Mouse (Mus musculus) stomach, embryonic 14.5 days (tissue): Measurements from ENCODE around the gene Cgnl1. TPM values are rescaled to one million over a fixed set of nuclear protein-coding genes. Genes with fewer than 3 reads are reported as not detected.

Experiments
- ATAC-seq: fragments of 200-750 bp; cut with Nextera tagmentation; 2 replicates; pipeline ENCODE4 v1.8.0; 2017; ENCODE audit warnings: low read depth, moderate TSS enrichment; ENCODE audit not compliant: insufficient number of reproducible peaks, insufficient read depth, low FRiP score
- H3K27ac ChIP-seq: fragments of 300-500 bp; sonication (generic); 2 replicates; pipeline ENCODE4 v1.5.1; 2014; ENCODE audit warnings: mild to moderate bottlenecking, low read length, moderate library complexity, mixed read lengths
- H3K27me3 ChIP-seq: fragments of 300-500 bp; sonication (generic); 2 replicates; pipeline ENCODE4 v1.6.1; 2014; ENCODE audit warnings: low read length, control low read depth, mixed read lengths; ENCODE audit not compliant: control insufficient read depth, insufficient read depth
- H3K36me3 ChIP-seq: fragments of 300-500 bp; sonication (generic); 2 replicates; pipeline ENCODE4 v1.6.1; 2014; ENCODE audit warnings: mild to moderate bottlenecking, control low read depth, low read length, moderate library complexity, mixed read lengths; ENCODE audit not compliant: control insufficient read depth, insufficient read depth
- H3K4me1 ChIP-seq: fragments of 300-500 bp; sonication (generic); 2 replicates; pipeline ENCODE4 v1.6.1; 2014; ENCODE audit warnings: low read length, control low read depth, mixed read lengths; ENCODE audit not compliant: control insufficient read depth, insufficient read depth
- H3K4me2 ChIP-seq: fragments of 300-500 bp; sonication (generic); replicated peaks from 2 replicates; pipeline ENCODE4 v1.6.1; 2014; ENCODE audit warnings: low read depth, low read length, control low read depth
- H3K4me3 ChIP-seq: fragments of 300-500 bp; sonication (generic); 2 replicates; pipeline ENCODE4 v1.5.1; 2014; ENCODE audit warnings: low read depth, low read length, control low read depth
- H3K9ac ChIP-seq: fragments of 300-500 bp; sonication (generic); replicated peaks from 2 replicates; pipeline ENCODE4 v1.6.1; 2014; ENCODE audit warnings: low read depth, mild to moderate bottlenecking, control low read depth, low read length, moderate library complexity, mixed read lengths
- H3K9me3 ChIP-seq: fragments of 300-500 bp; sonication (generic); 2 replicates; pipeline ENCODE4 v1.6.1; 2016; ENCODE audit warnings: low read depth, low read length, control low read depth; ENCODE audit not compliant: control insufficient read depth
- WGBS: fragments of 180-500 bp; shearing (Covaris S2); extraction: QIAGEN DNeasy Blood & Tissue Kit; methylation state at CpG from one replicate; pipeline ENCODE4 v1.1.7; 2014; 5-methylcytosine and 5-hydroxymethylcytosine counted together
- polyA plus RNA-seq: library from polyadenylated mRNA; unstranded; fragments of >200 nt; fragmentation: Nextera tagmentation; extraction: Ambion mirVana; gene quantifications from 2 replicates; pipeline ENCODE4 v1.2.1, GENCODE M21; 2014

The Cgnl1 gene
- polyA plus RNA-seq, 1 experiment from 2014 or later: 11.8 TPM

- Histone ChIP-seq H3K4me3 (no peak overlapping the region), H3K9me3 (no peaks in the 10 kb centered on the region), H3K36me3 (no peaks in the 10 kb centered on the region), H3K27me3 (no peaks in the 10 kb centered on the region), H3K4me1 (peaks cover 23% of the 10 kb centered on the region), H3K27ac (no peak overlapping the region), H3K9ac (no peak overlapping the region), H3K4me2 (no peak overlapping the region)
- no peak for ATAC-seq
- WGBS: 59% methylated on average over 2 of the region's 2 CpGs
Measured at GRCm38 (mm10) chr9:71753117-71753516, 18.3 kb downstream of the Cgnl1 start.

- no peaks in the 10 kb centered on the region for H3K9me3 ChIP-seq
- H3K27ac ChIP-seq: no peak overlapping the region
- no peaks in the 10 kb centered on the region for H3K36me3 ChIP-seq
- no peaks in the 10 kb centered on the region for H3K27me3 ChIP-seq
- H3K4me2 ChIP-seq: no peak overlapping the region
- no peak overlapping the region for H3K9ac ChIP-seq
- 0 out of 2 replicates have a peak, but pooled peaks have one; percentile 14 for ATAC-seq
- no peak overlapping the region for H3K4me3 ChIP-seq
- peaks cover 18% of the 10 kb centered on the region; the same call in 1 of the 2 replicates for H3K4me1 ChIP-seq
- WGBS: 15% methylated on average over 4 of the region's 4 CpGs
Measured at GRCm38 (mm10) chr9:71750015-71750672, 21.3 kb downstream of the Cgnl1 start.

GRCm38 (mm10) chr9:71746405-71746804 lies 25.0 kb downstream of the Cgnl1 start:
- Histone ChIP-seq H3K4me3 (no peak overlapping the region), H3K4me2 (no peak overlapping the region), H3K27me3 (no peaks in the 10 kb centered on the region), H3K36me3 (no peaks in the 10 kb centered on the region), H3K4me1 (0 out of 2 replicates have a peak, but pooled peaks cover 8% of the 10 kb centered on the region), H3K9me3 (no peaks in the 10 kb centered on the region), H3K9ac (no peak overlapping the region), H3K27ac (no peak overlapping the region)
- 49% methylated on average over 4 of the region's 4 CpGs for WGBS
- ATAC-seq: no peak

GRCm38 (mm10) chr9:71738081-71738930 lies 33.1 kb downstream of the Cgnl1 start:
- H3K27me3 ChIP-seq: no peaks in the 10 kb centered on the region
- no peak overlapping the region for H3K4me2 ChIP-seq
- H3K9me3 ChIP-seq: no peaks in the 10 kb centered on the region
- H3K9ac ChIP-seq: no peak overlapping the region
- H3K4me3 ChIP-seq: no peak overlapping the region
- H3K4me1 ChIP-seq: peaks cover 8% of the 10 kb centered on the region; the same call in 1 of the 2 replicates
- no peak for ATAC-seq
- H3K36me3 ChIP-seq: no peaks in the 10 kb centered on the region
- WGBS: 52% methylated on average over 12 of the region's 12 CpGs
- no peak overlapping the region for H3K27ac ChIP-seq

- no peak overlapping the region for H3K9ac ChIP-seq
- H3K4me1 ChIP-seq: peaks cover 8% of the 10 kb centered on the region; the same call in 1 of the 2 replicates
- no peaks in the 10 kb centered on the region for H3K9me3 ChIP-seq
- no peak overlapping the region for H3K4me2 ChIP-seq
- WGBS: 39% methylated on average over 3 of the region's 3 CpGs
- no peak overlapping the region for H3K4me3 ChIP-seq
- H3K27me3 ChIP-seq: no peaks in the 10 kb centered on the region
- no peaks in the 10 kb centered on the region for H3K36me3 ChIP-seq
- ATAC-seq: no peak
- H3K27ac ChIP-seq: no peak overlapping the region
Measured at GRCm38 (mm10) chr9:71737257-71738023, 34.0 kb downstream of the Cgnl1 start.

- ATAC-seq: no peak
- no peak overlapping the region for H3K4me2 ChIP-seq
- no peaks in the 10 kb centered on the region for H3K36me3 ChIP-seq
- H3K4me3 ChIP-seq: no peak overlapping the region
- 88% methylated on average over 7 of the region's 7 CpGs for WGBS
- H3K27me3 ChIP-seq: no peaks in the 10 kb centered on the region
- no peaks in the 10 kb centered on the region for H3K9me3 ChIP-seq
- H3K4me1 ChIP-seq: peaks cover 8% of the 10 kb centered on the region; the same call in 1 of the 2 replicates
- H3K27ac ChIP-seq: no peak overlapping the region
- no peak overlapping the region for H3K9ac ChIP-seq
Measured at GRCm38 (mm10) chr9:71735886-71736285, 35.5 kb downstream of the Cgnl1 start.

- WGBS: 59% methylated on average over 2 of the region's 2 CpGs
- no peaks in the 10 kb centered on the region for H3K27me3 ChIP-seq
- no peak overlapping the region for H3K27ac ChIP-seq
- no peak overlapping the region for H3K9ac ChIP-seq
- H3K36me3 ChIP-seq: no peaks in the 10 kb centered on the region
- no peak overlapping the region for H3K4me3 ChIP-seq
- no peaks in the 10 kb centered on the region for H3K9me3 ChIP-seq
- ATAC-seq: no peak
- peaks cover 11% of the 10 kb centered on the region; the same call in 1 of the 2 replicates for H3K4me1 ChIP-seq
- no peak overlapping the region for H3K4me2 ChIP-seq
Measured at GRCm38 (mm10) chr9:71733559-71733958, 37.8 kb downstream of the Cgnl1 start.

GRCm38 (mm10) chr9:71728822-71729311 lies 42.5 kb downstream of the Cgnl1 start:
- H3K4me2 ChIP-seq: no peak overlapping the region
- no peaks in the 10 kb centered on the region for H3K27me3 ChIP-seq
- H3K4me3 ChIP-seq: no peak overlapping the region
- no peaks in the 10 kb centered on the region for H3K36me3 ChIP-seq
- H3K9me3 ChIP-seq: no peaks in the 10 kb centered on the region
- ATAC-seq: no peak
- 64% methylated on average over 5 of the region's 5 CpGs for WGBS
- H3K27ac ChIP-seq: no peak overlapping the region
- H3K4me1 ChIP-seq: 0 out of 2 replicates have a peak, but pooled peaks cover 3% of the 10 kb centered on the region
- H3K9ac ChIP-seq: no peak overlapping the region
